Mouse (Mus musculus) G1E (cell line): ENCODE data around the gene B3gnt2.

Experiments
- CTCF ChIP-seq: IDR thresholded peaks from 2 replicates; pipeline ENCODE4 v1.5.1; 2012; ENCODE audit warnings: low read depth, low read length, inconsistent platforms, mixed read lengths
- POLR2AphosphoS5 ChIP-seq: IDR thresholded peaks from 2 replicates; pipeline ENCODE4 v1.6.1; 2012; ENCODE audit warnings: low read depth, low read length, inconsistent platforms; ENCODE audit not compliant: insufficient replicate concordance
- TAL1 ChIP-seq: conservative IDR thresholded peaks from 2 replicates; pipeline ENCODE4 v1.6.1; 2012; ENCODE audit warnings: low read depth, low read length, inconsistent platforms, mixed read lengths

DNA sequence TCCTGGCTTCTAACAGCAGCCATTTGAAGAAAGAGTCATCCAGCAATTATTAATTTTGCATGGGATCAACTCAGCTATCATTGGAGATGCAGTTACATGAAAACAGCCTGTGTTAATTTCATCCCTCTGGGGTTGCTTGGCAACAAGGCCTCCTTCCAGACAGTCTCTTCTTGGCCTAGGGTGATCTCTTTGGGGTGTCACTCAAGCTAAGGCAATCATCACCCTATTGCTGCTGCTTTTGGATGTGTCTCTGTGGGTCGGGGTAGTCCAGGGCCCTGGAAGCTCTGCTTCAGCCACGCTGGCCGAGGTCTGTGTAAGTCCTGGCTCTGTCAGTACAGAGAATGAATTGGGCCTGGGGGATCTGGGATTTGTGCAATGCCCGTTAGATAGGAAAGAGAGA lies 14.5 kb upstream of the B3gnt2 start:
- TF ChIP-seq CTCF: no peak
- TF ChIP-seq TAL1: no peak
- no peak for TF ChIP-seq POLR2AphosphoS5
